Mouse (Mus musculus) cerebellum, adult 18-20 months (tissue): Measurements from ENCODE around the gene Dtx3.

Experiments
- DNase-seq, 2 experiments: peaks; one replicate each; pipeline ENCODE4 v3.0.0; 2021

The Dtx3 gene

GRCm38 (mm10) chr10:127183759-127184158, 11.8 kb downstream of the Dtx3 start:
- DNase-seq: no peak

DNA sequence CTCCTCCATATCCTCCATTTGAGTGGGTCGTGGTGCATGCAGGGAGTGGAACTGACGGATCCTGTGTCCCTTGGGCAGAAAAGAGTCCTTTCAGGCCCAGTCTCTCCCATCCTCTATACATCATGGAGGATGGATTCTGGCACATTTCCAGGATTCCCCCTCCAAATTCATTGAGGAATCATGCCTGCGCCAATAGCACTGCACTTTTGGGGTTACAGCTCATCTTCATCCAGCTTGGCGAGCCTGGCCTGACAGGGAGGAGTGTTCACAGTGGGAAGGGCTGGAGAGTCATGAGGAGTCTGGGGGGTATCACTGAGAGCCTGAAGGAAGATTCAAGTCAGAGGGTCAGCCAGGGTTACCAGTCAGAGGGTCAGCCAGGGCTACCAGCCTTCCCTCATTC, 12.9 kb downstream of the Dtx3 start:
- no peak for DNase-seq

DNA sequence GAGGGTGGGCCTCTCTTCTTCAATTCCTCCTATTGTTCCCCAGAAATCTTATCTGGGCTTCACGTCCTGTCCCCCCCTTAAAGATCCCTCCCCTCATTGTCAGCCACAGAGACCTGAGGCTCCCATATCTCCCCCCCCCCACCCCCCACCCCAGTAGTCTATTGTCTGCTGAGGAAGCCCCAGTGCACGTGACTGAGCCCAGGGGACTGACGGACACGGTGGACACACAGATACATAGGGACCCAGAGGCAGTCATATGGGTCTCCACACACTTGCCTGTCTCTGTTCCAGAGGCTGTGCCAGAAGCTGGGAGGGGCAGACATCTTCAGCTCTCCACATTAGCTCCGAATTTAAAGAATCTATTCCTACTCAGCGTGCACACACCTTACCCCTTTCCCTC, 14.0 kb downstream of the Dtx3 start:
- DNase-seq: no peak

DNA sequence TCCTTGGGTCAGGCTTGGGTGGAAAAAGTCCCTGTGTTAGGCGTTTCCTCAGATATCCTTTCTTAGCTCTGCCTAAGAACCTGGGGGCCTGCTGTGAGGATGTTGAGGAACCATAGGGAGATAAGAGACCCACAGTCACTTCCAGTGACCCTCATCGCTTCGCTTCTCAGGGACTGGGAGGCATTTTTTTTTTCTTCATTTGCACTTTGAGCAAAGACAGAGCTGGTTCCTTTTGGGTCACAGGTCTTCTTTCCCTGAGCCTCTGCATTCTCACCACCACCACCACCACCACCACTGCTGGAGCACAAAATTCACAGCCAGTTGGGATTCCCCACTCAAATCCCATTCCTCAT, 14.9 kb downstream of the Dtx3 start:
- no peak for DNase-seq

DNA sequence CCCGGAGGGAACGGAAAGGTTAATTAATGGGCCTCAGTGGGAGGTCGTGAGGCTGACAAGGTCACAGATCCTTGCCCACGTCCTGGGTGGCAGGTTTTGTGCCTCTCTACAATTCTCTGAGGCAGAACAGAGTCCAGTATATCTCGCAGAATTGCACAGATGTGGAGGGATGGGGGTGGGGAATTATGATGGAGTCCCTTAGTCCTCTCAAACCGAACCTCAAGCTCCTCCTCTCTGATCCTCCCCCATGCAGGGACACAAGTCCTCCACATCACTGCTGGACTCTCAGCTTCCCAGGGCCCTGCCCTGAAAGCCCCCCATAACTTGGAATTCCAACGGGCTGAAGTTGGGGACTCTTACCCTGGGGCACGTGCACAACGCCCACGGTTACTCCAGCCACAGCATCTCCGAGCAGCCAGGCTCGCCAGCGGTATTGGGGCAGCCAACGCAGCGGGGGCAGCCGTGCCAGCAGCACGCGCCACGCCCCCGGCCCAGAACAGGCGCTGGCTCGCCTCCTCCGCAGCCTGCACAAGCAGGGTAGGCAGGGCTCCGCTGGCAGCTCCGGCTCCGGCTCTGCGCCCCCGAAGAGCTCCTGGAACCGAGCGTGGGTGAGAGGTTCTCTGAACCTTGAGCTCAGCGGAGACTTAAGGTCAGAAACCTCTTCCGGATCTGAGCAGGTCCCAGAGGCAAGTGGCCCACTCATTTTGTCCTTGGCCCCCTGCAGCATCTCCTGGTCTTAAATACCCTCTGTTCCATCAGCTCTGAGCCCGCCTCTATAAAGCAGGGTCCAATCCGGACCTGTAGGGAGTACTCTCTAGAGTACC, 15.4 kb downstream of the Dtx3 start, which contains the start of gene Slc26a10:
Slc26a10 (minus strand) TSS at position 775 of the 824 bp plus-strand sequence.
- DNase-seq: no peak

- no peak for DNase-seq
Observed at GRCm38 (mm10) chr10:127178286-127179027, 17.1 kb downstream of the Dtx3 start.

- peak; percentile 84 for DNase-seq
Observed at GRCm38 (mm10) chr10:127177719-127178118, 17.8 kb downstream of the Dtx3 start.

DNA sequence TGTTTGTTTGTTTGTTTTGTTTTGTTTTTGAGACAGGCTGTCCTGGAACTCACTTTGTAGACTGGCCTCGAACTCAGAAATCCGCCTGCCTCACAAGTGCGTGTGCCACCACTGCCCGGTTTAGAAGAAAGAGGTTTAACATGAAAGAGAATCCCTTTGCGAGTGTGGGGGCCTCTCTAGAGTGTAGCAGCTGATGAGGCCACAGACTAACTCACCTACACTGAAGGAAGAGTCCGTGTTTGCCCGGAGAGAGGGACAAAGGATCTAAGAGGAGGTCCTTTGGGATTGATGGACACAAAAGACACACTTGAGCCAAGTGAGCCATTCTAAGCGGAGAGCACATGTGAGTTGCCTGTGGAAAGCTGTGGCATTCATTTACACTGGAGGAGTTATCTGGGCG, 18.3 kb downstream of the Dtx3 start:
- DNase-seq: no peak

DNA sequence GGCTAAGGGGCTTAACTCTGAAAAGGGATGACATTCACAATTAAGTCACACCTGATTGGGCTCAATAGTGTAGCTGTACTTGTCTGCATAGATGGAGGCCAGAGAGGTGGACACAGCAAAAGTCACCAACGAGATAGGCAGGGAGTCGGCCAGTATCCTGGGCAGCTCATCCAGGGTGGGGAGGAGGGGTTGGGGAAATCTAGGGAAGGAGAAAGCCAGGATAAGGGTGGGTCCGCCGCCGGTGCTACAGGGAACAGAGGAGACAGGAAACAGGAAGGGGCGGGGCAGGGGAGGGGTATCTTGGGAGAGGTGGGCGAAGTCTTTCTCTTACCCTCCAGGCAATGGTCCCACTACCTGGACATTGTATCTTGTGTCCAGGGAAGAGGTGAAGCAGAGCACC, 18.8 kb downstream of the Dtx3 start:
- no peak for DNase-seq

GRCm38 (mm10) chr10:127176228-127176627, 19.3 kb downstream of the Dtx3 start:
- DNase-seq: no peak

GRCm38 (mm10) chr10:127174170-127174569, 21.4 kb downstream of the Dtx3 start:
- DNase-seq: peak in 1 of 2 experiments; percentile 4

DNA sequence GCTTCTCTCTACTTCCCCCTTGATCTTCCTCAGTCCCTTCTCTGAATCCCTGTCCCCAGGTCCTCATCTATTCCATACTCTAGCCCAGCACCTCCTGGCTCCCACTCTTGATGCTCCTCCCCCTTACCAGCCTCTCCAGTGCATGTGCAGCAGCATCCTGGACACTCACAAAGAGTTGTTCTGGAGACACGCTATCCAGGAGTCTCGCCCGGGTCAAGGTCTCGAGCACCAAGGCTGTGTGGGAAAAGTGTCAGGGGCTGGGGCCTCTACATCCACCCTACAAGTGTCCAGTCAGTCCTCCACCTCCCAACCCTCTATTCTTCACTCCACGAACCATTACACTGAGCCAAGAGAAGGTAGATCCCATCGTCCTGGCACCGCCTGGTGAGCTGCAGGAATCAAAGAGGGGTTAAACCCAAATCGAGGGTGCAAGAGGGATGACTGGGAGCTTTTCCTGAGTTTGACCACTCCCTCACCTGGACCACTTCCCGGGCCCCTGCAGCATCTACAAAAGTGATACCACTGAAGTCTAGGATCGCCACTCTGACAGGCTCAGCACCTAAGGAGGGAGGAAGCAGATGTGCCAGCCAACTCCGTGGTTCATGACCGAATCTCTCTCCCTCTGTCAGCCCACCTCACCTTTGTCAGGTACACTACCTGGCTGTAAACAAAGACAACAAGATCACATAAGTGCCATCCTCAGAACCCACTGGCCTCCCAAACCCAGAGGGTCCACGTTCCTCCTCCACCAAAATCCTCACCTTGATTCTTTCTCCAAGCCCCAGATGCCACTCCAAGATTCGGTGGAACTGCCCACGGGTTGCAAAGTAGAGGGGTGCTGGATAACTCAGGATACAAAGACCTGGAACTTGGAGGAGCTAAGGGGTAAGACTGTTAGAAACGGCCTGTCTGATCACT, 22.1 kb downstream of the Dtx3 start:
- DNase-seq: peak in 1 of 2 experiments; percentile 8

DNA sequence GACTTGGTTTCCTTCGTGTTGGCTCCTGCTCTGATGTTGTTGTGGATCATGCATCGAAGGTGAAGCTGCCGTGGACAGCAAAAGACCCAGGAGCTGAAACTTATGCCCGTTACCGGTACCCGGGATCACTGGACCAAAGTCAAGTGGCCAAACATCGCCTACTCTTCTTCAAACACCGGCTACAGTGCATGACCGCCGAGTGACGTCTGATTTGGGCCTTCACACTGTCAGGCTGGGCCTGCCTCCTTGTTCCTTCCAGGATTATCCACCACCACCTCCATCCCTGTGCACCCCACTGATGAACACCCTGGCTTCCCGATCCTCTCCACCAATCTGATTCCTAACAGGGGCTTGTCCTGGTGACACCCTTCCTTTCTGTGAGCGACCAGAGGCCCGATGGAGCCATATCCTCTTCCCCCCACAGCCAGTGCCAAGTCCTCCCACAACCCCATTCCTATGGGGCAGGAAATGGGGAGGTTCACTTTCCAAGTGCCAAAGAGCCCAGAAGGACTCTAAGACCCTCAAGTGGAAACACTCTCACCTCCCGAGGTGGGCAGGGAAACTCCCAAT, 23.8 kb downstream of the Dtx3 start:
- peak in 1 of 2 experiments; percentile 7 for DNase-seq

GRCm38 (mm10) chr10:127170837-127171272, 24.7 kb downstream of the Dtx3 start:
- DNase-seq: peak; percentile 43 to 57

DNA sequence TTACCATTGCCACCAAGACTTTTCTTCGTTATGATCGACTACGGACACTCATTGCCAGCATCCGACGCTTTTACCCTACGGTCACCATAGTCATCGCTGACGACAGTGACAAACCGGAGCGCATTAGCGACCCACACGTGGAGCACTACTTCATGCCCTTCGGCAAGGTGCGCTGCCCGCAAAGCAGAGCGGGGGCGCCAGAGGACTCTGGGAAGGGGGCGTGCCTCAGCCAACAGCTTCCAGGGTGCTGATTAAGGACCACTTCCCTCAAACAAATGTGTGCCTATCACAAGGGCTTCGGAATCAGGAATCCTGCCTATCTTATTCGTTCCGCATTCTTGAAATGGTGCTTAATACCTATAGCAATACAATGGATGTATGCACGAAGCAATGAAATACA, 25.5 kb downstream of the Dtx3 start:
- DNase-seq: peak in 1 of 2 experiments; percentile 26

- DNase-seq: peak in 1 of 2 experiments; percentile 28
Observed at GRCm38 (mm10) chr10:127167614-127168192, 27.8 kb downstream of the Dtx3 start.

GRCm38 (mm10) chr10:127166771-127167613, 28.5 kb downstream of the Dtx3 start:
- DNase-seq: peak in 1 of 2 experiments; percentile 30

- no peak for DNase-seq
Observed at GRCm38 (mm10) chr10:127166404-127166715, 29.2 kb downstream of the Dtx3 start.

GRCm38 (mm10) chr10:127165654-127166403, 29.7 kb downstream of the Dtx3 start:
- peak; percentile 65 to 79 for DNase-seq

GRCm38 (mm10) chr10:127165354-127165653, 30.2 kb downstream of the Dtx3 start:
- DNase-seq: peak in 1 of 2 experiments; percentile 58
